In the genomic region with DNA sequence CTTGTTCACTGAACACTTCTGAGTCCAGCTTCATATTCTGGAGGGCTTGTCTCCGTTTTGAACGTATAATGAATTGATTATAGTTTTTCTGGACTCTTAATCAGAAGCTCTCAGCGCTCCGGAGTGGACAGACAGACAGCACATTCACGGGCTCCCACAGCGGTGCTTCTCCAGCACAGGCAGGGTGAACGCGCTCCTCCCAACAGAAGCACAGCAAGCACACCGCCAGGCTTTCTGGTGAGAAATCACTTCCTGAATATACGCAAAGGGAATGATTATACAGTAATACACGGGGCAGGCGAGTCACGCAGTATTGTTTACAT, we compare ENCODE assay signal across 12 mouse cellular contexts.
DNase-seq lines count a peak whose midpoint lies in the region; ATAC-seq and TF ChIP-seq lines count a peak whose summit lies in the region.
"Had no signal": no experiment of that assay in that cellular context is flagged by ENCODE, and none has a peak within 500 bp of the region (broad histone marks: within the 10 kb centered on the region; RNA-seq: fewer than 3 reads in every experiment).

No protein-coding gene starts in this region.

- H3K4me2 ChIP-seq in midbrain, embryonic 11.5 days, result no peak overlapping the region
- H3K4me2 ChIP-seq in hindbrain, postnatal 0 days (ENCODE audit: low read depth, low read length), result peak overlapping the region; percentile 38
- H3K4me2 ChIP-seq in stomach, embryonic 15.5 days, result peak overlapping the region; percentile 26; the same call in 1 of the 2 replicates

- no peaks in the 10 kb centered on the region for H3K9me3 ChIP-seq in midbrain, embryonic 10.5 days (replicated peaks)
- no peaks in the 10 kb centered on the region for H3K9me3 ChIP-seq in midbrain, embryonic 11.5 days (ENCODE audit: control insufficient read depth, low read length)
- no peaks in the 10 kb centered on the region for H3K9me3 ChIP-seq in hindbrain, postnatal 0 days (ENCODE audit: low read length)
- no peaks in the 10 kb centered on the region for H3K9me3 ChIP-seq in stomach, embryonic 15.5 days
- H3K9me3 ChIP-seq: G1E; heart, embryonic 10.5 days had no signal

- H3K9ac ChIP-seq in midbrain, embryonic 11.5 days (ENCODE audit: low read length), result no peak overlapping the region
- H3K9ac ChIP-seq in hindbrain, postnatal 0 days (replicated peaks; ENCODE audit: low read length), result no peak overlapping the region
- H3K9ac ChIP-seq in stomach, embryonic 15.5 days, result no peak overlapping the region

- 0 out of 2 replicates have a peak overlapping the region, but pooled peaks have one; percentile 20 for H3K27ac ChIP-seq in midbrain, embryonic 10.5 days (replicated peaks)
- H3K27ac ChIP-seq in midbrain, embryonic 11.5 days (ENCODE audit: low read depth, low read length), result no peak overlapping the region
- H3K27ac ChIP-seq in hindbrain, postnatal 0 days, result peak overlapping the region; percentile 65
- H3K27ac ChIP-seq in stomach, embryonic 15.5 days, result no peak overlapping the region
- H3K27ac ChIP-seq: heart, embryonic 10.5 days had no signal

- no peaks in the 10 kb centered on the region for H3K36me3 ChIP-seq in midbrain, embryonic 10.5 days
- no peaks in the 10 kb centered on the region for H3K36me3 ChIP-seq in midbrain, embryonic 11.5 days (ENCODE audit: control insufficient read depth, insufficient read depth, low read length)
- H3K36me3 ChIP-seq in hindbrain, postnatal 0 days (ENCODE audit: insufficient read depth, low read length), result no peaks in the 10 kb centered on the region
- H3K36me3 ChIP-seq in stomach, embryonic 15.5 days, result no peaks in the 10 kb centered on the region
- H3K36me3 ChIP-seq: G1E; heart, embryonic 10.5 days had no signal

- DNase-seq in cerebellum, postnatal 25 days, result peak; percentile 23 to 41
- DNase-seq in midbrain, embryonic 10.5 days (ENCODE audit: low spot score), result no peak
- no peak for DNase-seq in midbrain, embryonic 11.5 days (ENCODE audit: low spot score, missing footprints)
- peak; percentile 42 for DNase-seq in hindbrain, postnatal 0 days (ENCODE audit: low spot score)
- DNase-seq in lung, postnatal 4 days, result no peak
- DNase-seq in cerebellum, postnatal 36 days, result no peak
- DNase-seq: kidney, adult 9 months; spleen, adult 18-20 months had no signal

- 81% methylated on average over 13 of the region's 13 CpGs for WGBS in midbrain, embryonic 10.5 days
- 67% methylated on average over 13 of the region's 13 CpGs for WGBS in midbrain, embryonic 11.5 days
- WGBS in hindbrain, postnatal 0 days, result 16% methylated on average over 13 of the region's 13 CpGs
- 37% methylated on average over 13 of the region's 13 CpGs for WGBS in stomach, embryonic 15.5 days

- H3K4me1 ChIP-seq in midbrain, embryonic 10.5 days, result peaks cover 15% of the 10 kb centered on the region
- H3K4me1 ChIP-seq in midbrain, embryonic 11.5 days (ENCODE audit: control insufficient read depth, insufficient read depth, low read length), result no peaks in the 10 kb centered on the region; the same call in 1 of the 2 replicates
- H3K4me1 ChIP-seq in hindbrain, postnatal 0 days (ENCODE audit: insufficient read depth, low read length), result 0 out of 2 replicates have a peak, but pooled peaks cover 8% of the 10 kb centered on the region
- H3K4me1 ChIP-seq in stomach, embryonic 15.5 days, result no peaks in the 10 kb centered on the region
- H3K4me1 ChIP-seq: heart, embryonic 10.5 days had no signal

- TF ChIP-seq CTCF in hindbrain, postnatal 0 days (IDR thresholded peaks at IDR 0.05; ENCODE audit: low read depth), result no peak

- ATAC-seq in cerebellum, adult (ENCODE audit: insufficient number of reproducible peaks, low FRiP score, low TSS enrichment), result no peak
- no peak for ATAC-seq in midbrain, embryonic 11.5 days (ENCODE audit: low FRiP score)
- ATAC-seq in hindbrain, postnatal 0 days, result peak; percentile 59; the same call in 1 of the 2 replicates
- no peak; the same call in 1 of the 2 replicates for ATAC-seq in stomach, embryonic 15.5 days (ENCODE audit: insufficient read depth, low FRiP score, low read depth)

- H3K4me3 ChIP-seq in midbrain, embryonic 10.5 days, result no peak overlapping the region
- H3K4me3 ChIP-seq in midbrain, embryonic 11.5 days (ENCODE audit: low read depth, low read length), result no peak overlapping the region
- H3K4me3 ChIP-seq in hindbrain, postnatal 0 days (ENCODE audit: low read length), result no peak overlapping the region
- H3K4me3 ChIP-seq in stomach, embryonic 15.5 days (replicated peaks), result no peak overlapping the region
- H3K4me3 ChIP-seq: heart, embryonic 10.5 days had no signal

- H3K27me3 ChIP-seq in midbrain, embryonic 10.5 days (ENCODE audit: low read depth, poor library complexity, severe bottlenecking), result no peaks in the 10 kb centered on the region
- no peaks in the 10 kb centered on the region for H3K27me3 ChIP-seq in midbrain, embryonic 11.5 days (ENCODE audit: control insufficient read depth, insufficient read depth, low read length)
- H3K27me3 ChIP-seq in hindbrain, postnatal 0 days (ENCODE audit: insufficient read depth, low read length), result no peaks in the 10 kb centered on the region
- H3K27me3 ChIP-seq in stomach, embryonic 15.5 days (replicated peaks), result no peaks in the 10 kb centered on the region

Comparison
In these comparisons a context has a peak if more than half of its experiments do, and no peak if none do; other contexts are left out.
1. DNase-seq: peak in cerebellum, postnatal 25 days (2 of 2) and hindbrain, postnatal 0 days (single experiment); none in midbrain, embryonic 10.5 days (single experiment), midbrain, embryonic 11.5 days (single experiment), lung, postnatal 4 days (0 of 2) and cerebellum, postnatal 36 days (0 of 2).
2. H3K27ac ChIP-seq: peak in midbrain, embryonic 10.5 days (single experiment) and hindbrain, postnatal 0 days (single experiment); none in midbrain, embryonic 11.5 days (single experiment) and stomach, embryonic 15.5 days (single experiment).